10 mouse cellular contexts compared by ENCODE assay signal in genomic region chr7:98447585-98448308, GRCm38 (mm10). TPM values are rescaled to one million over a fixed set of nuclear protein-coding genes. Genes with fewer than 3 reads are reported as not detected.
DNase-seq lines count a peak whose midpoint lies in the region; ATAC-seq and TF ChIP-seq lines count a peak whose summit lies in the region.
"Had no signal": no experiment of that assay in that cellular context is flagged by ENCODE, and none has a peak within 500 bp of the region (broad histone marks: within the 10 kb centered on the region; RNA-seq: fewer than 3 reads in every experiment).

No protein-coding gene starts in this region.

- in situ Hi-C loops in ES-E14 (cut with MboI; ENCODE audit: low sequenced_read_pairs in 2 of 2, unreplicated experiment in 2 of 2): no loop called here

- no peak overlapping the region for H3K9ac ChIP-seq in heart, postnatal 0 days (replicated peaks; ENCODE audit: low read depth, low read length)
- no peak overlapping the region for H3K9ac ChIP-seq in heart, embryonic 11.5 days (ENCODE audit: low read depth, low read length)
- no peak overlapping the region for H3K9ac ChIP-seq in ES-E14 (ENCODE audit: insufficient read depth, low read depth, low read length, poor library complexity, severe bottlenecking)
- H3K9ac ChIP-seq: limb, embryonic 13.5 days; stomach, embryonic 15.5 days had no signal

- WGBS in heart, postnatal 0 days: 64% methylated on average over 11 of the region's 11 CpGs
- WGBS in heart, embryonic 11.5 days (ENCODE audit: insufficient replicate concordance): 58% methylated on average over 11 of the region's 11 CpGs

- H3K4me3 ChIP-seq in heart, postnatal 0 days (ENCODE audit: low read depth, low read length): no peak overlapping the region
- no peak overlapping the region for H3K4me3 ChIP-seq in heart, embryonic 11.5 days (ENCODE audit: low read depth, low read length)
- no peak overlapping the region for H3K4me3 ChIP-seq in ES-E14 (ENCODE audit: insufficient read depth in 1 of 2, low read depth in 1 of 2, low read length in 2 of 2, poor library complexity in 1 of 2, severe bottlenecking in 1 of 2)
- H3K4me3 ChIP-seq: limb, embryonic 13.5 days; stomach, embryonic 15.5 days had no signal

- ATAC-seq in heart, postnatal 0 days (ENCODE audit: insufficient read depth, low read depth): peak; percentile 11; the same call in 1 of the 2 replicates
- ATAC-seq in heart, embryonic 11.5 days (replicated peaks; ENCODE audit: insufficient number of reproducible peaks, low FRiP score, low TSS enrichment): no peak

- peak; percentile 39 for DNase-seq in heart, postnatal 0 days (ENCODE audit: low spot score)
- DNase-seq in 3T3-L1 (ENCODE audit: low read depth, low spot score): peak; percentile 74
- DNase-seq in ES-E14 (ENCODE audit: low read depth, low spot score): peak; percentile 49
- DNase-seq in forelimb bud, embryonic 11.5 days (ENCODE audit: low read depth, low spot score): peak; percentile 24
- peak; percentile 74 for DNase-seq in retina, embryonic 14.5 days (ENCODE audit: low spot score)
- DNase-seq in spleen, postnatal 10 days (ENCODE audit: low spot score in 2 of 2): no peak
- no peak for DNase-seq in spleen, postnatal 4 days (ENCODE audit: low spot score in 2 of 2)

- H3K4me1 ChIP-seq in heart, postnatal 0 days (ENCODE audit: control insufficient read depth, insufficient read depth): no peaks in the 10 kb centered on the region
- H3K4me1 ChIP-seq in heart, embryonic 11.5 days (ENCODE audit: control insufficient read depth, insufficient read depth, low read length): no peaks in the 10 kb centered on the region
- no peaks in the 10 kb centered on the region for H3K4me1 ChIP-seq in ES-E14 (ENCODE audit: control insufficient read depth in 2 of 2, insufficient read depth in 2 of 2, low read length in 2 of 2, poor library complexity in 1 of 2)
- H3K4me1 ChIP-seq: limb, embryonic 13.5 days; stomach, embryonic 15.5 days had no signal

- H3K4me2 ChIP-seq in heart, postnatal 0 days (ENCODE audit: low read depth, low read length): no peak overlapping the region
- no peak overlapping the region for H3K4me2 ChIP-seq in heart, embryonic 11.5 days
- H3K4me2 ChIP-seq: limb, embryonic 13.5 days; stomach, embryonic 15.5 days had no signal

- no peaks in the 10 kb centered on the region for H3K36me3 ChIP-seq in heart, postnatal 0 days (replicated peaks; ENCODE audit: control insufficient read depth, insufficient read depth, low read length)
- no peaks in the 10 kb centered on the region for H3K36me3 ChIP-seq in heart, embryonic 11.5 days (ENCODE audit: control insufficient read depth, insufficient read depth, low read length)
- no peaks in the 10 kb centered on the region for H3K36me3 ChIP-seq in ES-E14 (ENCODE audit: control insufficient read depth, insufficient read depth, low read length, poor library complexity, severe bottlenecking)
- H3K36me3 ChIP-seq: limb, embryonic 13.5 days; stomach, embryonic 15.5 days had no signal

- H3K27ac ChIP-seq in heart, postnatal 0 days (ENCODE audit: low read depth): no peak overlapping the region
- no peak overlapping the region for H3K27ac ChIP-seq in heart, embryonic 11.5 days (ENCODE audit: low read depth, low read length)
- H3K27ac ChIP-seq in ES-E14 (ENCODE audit: insufficient read depth, low read depth, low read length, poor library complexity, severe bottlenecking): no peak overlapping the region
- H3K27ac ChIP-seq: limb, embryonic 13.5 days; stomach, embryonic 15.5 days had no signal

- peak; percentile 56 for TF ChIP-seq CTCF in heart, postnatal 0 days (IDR thresholded peaks at IDR 0.05; ENCODE audit: low read depth)

- no peaks in the 10 kb centered on the region for H3K9me3 ChIP-seq in heart, postnatal 0 days (replicated peaks; ENCODE audit: control insufficient read depth, low read length)
- H3K9me3 ChIP-seq in heart, embryonic 11.5 days (replicated peaks; ENCODE audit: control insufficient read depth, low read length): no peaks in the 10 kb centered on the region
- H3K9me3 ChIP-seq in ES-E14 (ENCODE audit: control insufficient read depth, insufficient read depth, low read depth, low read length): no peaks in the 10 kb centered on the region
- H3K9me3 ChIP-seq: limb, embryonic 13.5 days; stomach, embryonic 15.5 days had no signal

- no peak for TF ChIP-seq EP300 in heart, postnatal 0 days (IDR thresholded peaks at IDR 0.05; ENCODE audit: low read depth)

- no peaks in the 10 kb centered on the region for H3K27me3 ChIP-seq in heart, postnatal 0 days (ENCODE audit: control insufficient read depth, insufficient read depth, low read length)
- no peaks in the 10 kb centered on the region for H3K27me3 ChIP-seq in heart, embryonic 11.5 days (ENCODE audit: control insufficient read depth, insufficient read depth, low read length)
- H3K27me3 ChIP-seq: limb, embryonic 13.5 days; stomach, embryonic 15.5 days had no signal

TF ChIP-seq in ES-E14, 5 proteins besides CTCF, POLR2A, EP300 and RAD21:
- TF ChIP-seq HCFC1 (IDR thresholded peaks at IDR 0.05; ENCODE audit: borderline replicate concordance, insufficient read depth, low read length): no peak
- TF ChIP-seq ZC3H11A (IDR thresholded peaks at IDR 0.05; ENCODE audit: borderline replicate concordance, low read depth, low read length): no peak
- no peak for TF ChIP-seq CHD2 (IDR thresholded peaks at IDR 0.05; ENCODE audit: low read depth, low read length)
- no peak for TF ChIP-seq MAFK (IDR thresholded peaks at IDR 0.05; ENCODE audit: insufficient read depth, low read depth, low read length)
- TF ChIP-seq ZNF384 (IDR thresholded peaks at IDR 0.05; ENCODE audit: low read depth, low read length): no peak

RNA-seq across cellular contexts. Expression of gene Gucy2d, which starts 7.5 kb away (rescaled TPM):
- total RNA-seq in heart, postnatal 0 days (2014; rRNA removed; ENCODE audit: low replicate concordance): not detected in 2 replicates
- polyA plus RNA-seq in heart, postnatal 0 days (2015; fragmentation: Nextera tagmentation; extraction: Ambion mirVana): 0.08 TPM in 2 replicates
- polyA plus RNA-seq in heart, embryonic 11.5 days (2014; fragmentation: Nextera tagmentation; extraction: Ambion mirVana): 0.10 TPM in 1 of 2 replicates, not detected in the other
- not detected in 2 replicates for total RNA-seq in ES-E14 (2012; rRNA removed)
- polyA plus RNA-seq: limb, embryonic 13.5 days had no signal

RNA-seq across cellular contexts. Expression of gene Lrrc32, which starts 41.3 kb away (rescaled TPM):
- 10.3 and 11.4 TPM in 2 replicates for total RNA-seq in heart, postnatal 0 days (2014; rRNA removed; ENCODE audit: low replicate concordance)
- 4.6 and 5.7 TPM in 2 replicates for polyA plus RNA-seq in heart, postnatal 0 days (2015; fragmentation: Nextera tagmentation; extraction: Ambion mirVana)
- polyA plus RNA-seq in heart, embryonic 11.5 days (2014; fragmentation: Nextera tagmentation; extraction: Ambion mirVana): 3.9 and 6.4 TPM in 2 replicates
- 0.48 and 0.62 TPM in 2 replicates for total RNA-seq in ES-E14 (2012; rRNA removed)

Comparison
In these comparisons a context has a peak if more than half of its experiments do, and no peak if none do; other contexts are left out.
1. DNase-seq: peak in heart, postnatal 0 days (single experiment), 3T3-L1 (single experiment), ES-E14 (single experiment), forelimb bud, embryonic 11.5 days (single experiment) and retina, embryonic 14.5 days (single experiment); none in spleen, postnatal 10 days (0 of 2) and spleen, postnatal 4 days (0 of 2).